9 mouse cellular contexts compared by ENCODE assay signal in genomic region chr3:38934780-38935179, GRCm38 (mm10). TPM values are rescaled to one million over a fixed set of nuclear protein-coding genes. Genes with fewer than 3 reads are reported as not detected.
DNase-seq lines count a peak whose midpoint lies in the region; ATAC-seq and TF ChIP-seq lines count a peak whose summit lies in the region.
"Had no signal": no experiment of that assay in that cellular context is flagged by ENCODE, and none has a peak within 500 bp of the region (broad histone marks: within the 10 kb centered on the region; RNA-seq: fewer than 3 reads in every experiment).

No protein-coding gene starts in this region.

- intact Hi-C loops in heart, postnatal 25 days (cut with DNase I), result loop anchor here (5.0 kb wide), 2 partner anchors 47 to 283 kb away; partner anchors contain the start of gene Fat4

- peaks cover 40% of the 10 kb centered on the region for H3K4me1 ChIP-seq in embryonic facial prominence, embryonic 15.5 days
- peaks cover 23% of the 10 kb centered on the region for H3K4me1 ChIP-seq in hindbrain, embryonic 15.5 days (replicated peaks)
- H3K4me1 ChIP-seq in neural tube, embryonic 13.5 days (replicated peaks), result peaks cover 67% of the 10 kb centered on the region

- no peak for DNase-seq in layer of hippocampus, adult 2 months (ENCODE audit: low spot score in 2 of 2)
- no peak for DNase-seq in layer of hippocampus, postnatal 14 days (ENCODE audit: low spot score in 2 of 2)
- DNase-seq in heart, adult 9 months (ENCODE audit: low spot score in 2 of 2), result no peak
- DNase-seq in B cell, adult 2 months, result no peak
- DNase-seq in heart, postnatal 25 days (ENCODE audit: low spot score), result no peak

- peak overlapping the region; percentile 8; the same call in 1 of the 2 replicates for H3K4me3 ChIP-seq in layer of hippocampus, adult 2 months
- no peak overlapping the region for H3K4me3 ChIP-seq in embryonic facial prominence, embryonic 15.5 days (replicated peaks)
- no peak overlapping the region for H3K4me3 ChIP-seq in hindbrain, embryonic 15.5 days
- no peak overlapping the region for H3K4me3 ChIP-seq in neural tube, embryonic 13.5 days

- H3K36me3 ChIP-seq in embryonic facial prominence, embryonic 15.5 days, result no peaks in the 10 kb centered on the region
- no peaks in the 10 kb centered on the region for H3K36me3 ChIP-seq in hindbrain, embryonic 15.5 days
- H3K36me3 ChIP-seq in neural tube, embryonic 13.5 days, result no peaks in the 10 kb centered on the region

- no peak for ATAC-seq in embryonic facial prominence, embryonic 15.5 days (ENCODE audit: insufficient number of reproducible peaks, low FRiP score, low TSS enrichment, low read depth)
- ATAC-seq in hindbrain, embryonic 15.5 days (ENCODE audit: low FRiP score, low read depth), result no peak
- no peak; the same call in 1 of the 2 replicates for ATAC-seq in neural tube, embryonic 13.5 days (ENCODE audit: low read depth)
- ATAC-seq: Patski had no signal

- peak overlapping the region; percentile 17; the same call in 1 of the 2 replicates for H3K4me2 ChIP-seq in embryonic facial prominence, embryonic 15.5 days (replicated peaks)
- H3K4me2 ChIP-seq in hindbrain, embryonic 15.5 days, result 0 out of 2 replicates have a peak overlapping the region, but pooled peaks have one; percentile 8
- 0 out of 2 replicates have a peak overlapping the region, but pooled peaks have one; percentile 2 for H3K4me2 ChIP-seq in neural tube, embryonic 13.5 days

- no peaks in the 10 kb centered on the region for H3K9me3 ChIP-seq in embryonic facial prominence, embryonic 15.5 days (replicated peaks)
- H3K9me3 ChIP-seq in hindbrain, embryonic 15.5 days, result no peaks in the 10 kb centered on the region
- no peaks in the 10 kb centered on the region for H3K9me3 ChIP-seq in neural tube, embryonic 13.5 days

- peak overlapping the region; percentile 19; the same call in 1 of the 2 replicates for H3K27ac ChIP-seq in layer of hippocampus, adult 2 months
- H3K27ac ChIP-seq in embryonic facial prominence, embryonic 15.5 days (replicated peaks), result no peak overlapping the region; the same call in 1 of the 2 replicates
- H3K27ac ChIP-seq in hindbrain, embryonic 15.5 days (replicated peaks), result no peak overlapping the region
- peak overlapping the region; percentile 62 for H3K27ac ChIP-seq in neural tube, embryonic 13.5 days (replicated peaks)

- no peak overlapping the region for H3K9ac ChIP-seq in embryonic facial prominence, embryonic 15.5 days
- no peak overlapping the region for H3K9ac ChIP-seq in hindbrain, embryonic 15.5 days
- H3K9ac ChIP-seq in neural tube, embryonic 13.5 days, result no peak overlapping the region

- no peak for TF ChIP-seq CTCF in layer of hippocampus, adult 2 months (conservative IDR thresholded peaks at IDR 0.05)

- 31% methylated on average over 7 of the region's 7 CpGs for WGBS in embryonic facial prominence, embryonic 15.5 days
- 30% methylated on average over 7 of the region's 7 CpGs for WGBS in hindbrain, embryonic 15.5 days
- 38% methylated on average over 7 of the region's 7 CpGs for WGBS in neural tube, embryonic 13.5 days

- H3K27me3 ChIP-seq in embryonic facial prominence, embryonic 15.5 days, result no peaks in the 10 kb centered on the region
- no peaks in the 10 kb centered on the region for H3K27me3 ChIP-seq in hindbrain, embryonic 15.5 days
- H3K27me3 ChIP-seq in neural tube, embryonic 13.5 days, result no peaks in the 10 kb centered on the region
- H3K27me3 ChIP-seq: Patski had no signal

RNA-seq across cellular contexts. Expression of gene Fat4, which starts 48.0 kb away (rescaled TPM):
- total RNA-seq in layer of hippocampus, adult 2 months (2021), result 10 to 100 TPM; 29.4 to 34.5 TPM
- total RNA-seq in layer of hippocampus, postnatal 14 days (2021), result 10 to 100 TPM; 33.2 to 33.3 TPM
- 9.5 and 10.1 TPM in 2 replicates for polyA plus RNA-seq in embryonic facial prominence, embryonic 15.5 days (2015; fragmentation: Nextera tagmentation; extraction: Ambion mirVana)
- 9.0 and 9.2 TPM in 2 replicates for polyA plus RNA-seq in hindbrain, embryonic 15.5 days (2015; fragmentation: Nextera tagmentation; extraction: Ambion mirVana)
- polyA plus RNA-seq in neural tube, embryonic 13.5 days (2015; fragmentation: Nextera tagmentation; extraction: Ambion mirVana), result 11.5 and 13.8 TPM in 2 replicates
- 1 to 10 TPM; 6.3 to 7.4 TPM for total RNA-seq in heart, postnatal 25 days (2021)

Comparison
In these comparisons a context has a peak if more than half of its experiments do, and no peak if none do; other contexts are left out.
1. H3K27ac ChIP-seq: peak in layer of hippocampus, adult 2 months (single experiment) and neural tube, embryonic 13.5 days (single experiment); none in embryonic facial prominence, embryonic 15.5 days (single experiment) and hindbrain, embryonic 15.5 days (single experiment).
2. Peak in every context shown above with its lines, with median percentiles within 50 percentile points of each other: H3K4me2 ChIP-seq.